Mouse (Mus musculus): Measurements from ENCODE around the gene Olfr705.

- no peak for TF ChIP-seq CTCF (IDR thresholded peaks at IDR 0.05; ENCODE audit: borderline replicate concordance, extremely low read depth, insufficient read depth, insufficient read length)
- no peak for TF ChIP-seq POLR2A (IDR thresholded peaks at IDR 0.05; ENCODE audit: borderline replicate concordance, extremely low read depth, insufficient read depth, insufficient read length, poor library complexity, severe bottlenecking)
These were observed 31.0 kb upstream of the Olfr705 start, which contains the start of gene Olfr1532-ps1 for GRCm38 (mm10) chr7:106907676-106908075.
